Mouse (Mus musculus) c-Kit-positive CD71-positive TER-119-positive erythroid progenitor cells, embryonic 14.5 days (primary cell): ENCODE measurements around the gene Kcnd2.

Experiments used
- DNase-seq: peaks from one replicate; pipeline ENCODE4 v3.0.0-alpha.2; 2013; ENCODE audit warnings: low spot score

The Kcnd2 gene

DNA sequence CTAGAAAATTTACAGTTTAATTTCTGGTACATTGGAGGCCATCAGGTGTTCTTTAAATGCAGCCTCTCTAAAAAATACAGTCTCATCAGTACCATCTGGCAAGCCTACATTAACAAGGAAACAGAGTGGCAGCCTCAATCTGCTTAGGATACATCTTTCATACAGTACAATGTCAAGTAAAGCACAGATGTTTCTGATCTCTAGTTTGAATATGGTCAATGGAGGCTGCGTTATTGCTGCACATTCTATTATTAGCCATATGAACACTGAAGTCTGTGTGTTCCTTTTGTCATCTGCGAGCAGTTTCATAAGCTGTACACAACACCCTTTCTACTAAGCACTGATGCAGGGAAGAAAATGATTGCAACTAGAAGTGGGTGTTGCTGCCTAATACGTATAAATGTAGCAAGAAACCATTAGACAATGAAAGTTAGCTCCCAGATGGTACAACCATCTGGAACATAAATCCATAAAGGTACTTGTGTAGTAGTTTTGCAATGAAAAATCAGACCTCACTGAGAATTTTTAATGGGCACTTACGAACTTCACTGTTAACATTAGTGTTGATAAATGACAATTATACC is 209.0 kb downstream of the Kcnd2 start:
- no peak for DNase-seq

DNA sequence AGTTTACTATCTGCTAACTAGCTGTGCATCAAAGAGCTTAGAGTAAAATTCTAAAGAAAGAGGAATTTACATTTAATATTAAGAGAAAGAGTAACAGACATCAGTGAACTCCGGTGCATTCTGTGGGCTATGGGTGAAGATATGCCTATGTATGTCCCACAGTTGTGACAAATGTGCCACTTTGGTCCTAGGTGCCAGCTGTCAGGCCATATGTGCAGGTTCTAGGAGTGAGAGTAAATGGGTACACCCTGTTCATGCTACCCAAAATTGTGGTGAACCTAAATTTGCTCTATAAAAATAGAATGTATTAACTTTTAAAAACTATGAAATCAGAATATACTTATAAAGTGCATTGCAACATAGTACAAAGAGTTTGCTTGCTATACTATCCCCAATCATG is 215.8 kb downstream of the Kcnd2 start:
- DNase-seq, result no peak

DNA sequence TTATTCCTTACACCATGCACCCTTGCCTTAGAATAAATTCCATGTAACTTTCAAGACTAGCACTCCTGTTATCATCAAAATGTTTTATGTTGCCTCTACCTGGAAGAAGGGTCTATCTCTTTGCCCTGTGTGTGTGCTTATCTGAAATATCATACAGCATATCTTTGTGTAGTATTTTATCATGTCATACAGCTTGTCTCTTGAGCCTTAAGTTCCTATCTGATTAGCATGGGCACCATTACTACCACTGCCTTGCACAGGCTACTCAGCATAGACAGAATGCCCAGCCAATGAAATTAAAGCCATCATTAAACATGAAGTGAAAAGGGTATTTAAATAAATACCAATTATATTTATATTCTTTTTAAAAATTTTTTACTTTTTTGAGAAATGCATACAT is 249.4 kb downstream of the Kcnd2 start:
- DNase-seq, result no peak

- no peak for DNase-seq
Measured at GRCm38 (mm10) chr6:21471891-21472544, 256.7 kb downstream of the Kcnd2 start.

- no peak for DNase-seq
Measured at GRCm38 (mm10) chr6:21482714-21483113, 267.4 kb downstream of the Kcnd2 start.

DNA sequence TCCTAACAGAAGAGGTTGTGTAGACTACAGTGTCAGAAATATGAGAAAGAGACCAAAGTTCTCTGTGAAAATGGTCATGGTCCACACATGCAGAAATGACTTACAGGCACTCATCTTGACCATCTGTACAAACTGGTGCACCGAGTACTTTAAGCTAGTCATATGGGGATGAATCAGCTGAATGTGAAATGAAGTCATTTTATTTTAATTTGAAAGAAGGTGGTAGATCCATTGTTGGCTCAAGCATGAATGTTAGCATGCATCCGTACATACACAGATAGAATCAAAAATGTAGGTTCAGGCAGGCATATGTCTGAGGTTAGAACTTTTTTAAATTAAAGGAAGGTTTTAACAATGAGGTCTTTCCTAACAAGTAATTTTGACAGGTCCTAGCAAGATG is 273.2 kb downstream of the Kcnd2 start:
- DNase-seq, result no peak

- no peak for DNase-seq
Measured at GRCm38 (mm10) chr6:21502921-21503320, 287.6 kb downstream of the Kcnd2 start.

- DNase-seq, result no peak
Measured at GRCm38 (mm10) chr6:21510621-21511239, 295.4 kb downstream of the Kcnd2 start.

GRCm38 (mm10) chr6:21520351-21520750 is 305.0 kb downstream of the Kcnd2 start:
- DNase-seq, result no peak

DNA sequence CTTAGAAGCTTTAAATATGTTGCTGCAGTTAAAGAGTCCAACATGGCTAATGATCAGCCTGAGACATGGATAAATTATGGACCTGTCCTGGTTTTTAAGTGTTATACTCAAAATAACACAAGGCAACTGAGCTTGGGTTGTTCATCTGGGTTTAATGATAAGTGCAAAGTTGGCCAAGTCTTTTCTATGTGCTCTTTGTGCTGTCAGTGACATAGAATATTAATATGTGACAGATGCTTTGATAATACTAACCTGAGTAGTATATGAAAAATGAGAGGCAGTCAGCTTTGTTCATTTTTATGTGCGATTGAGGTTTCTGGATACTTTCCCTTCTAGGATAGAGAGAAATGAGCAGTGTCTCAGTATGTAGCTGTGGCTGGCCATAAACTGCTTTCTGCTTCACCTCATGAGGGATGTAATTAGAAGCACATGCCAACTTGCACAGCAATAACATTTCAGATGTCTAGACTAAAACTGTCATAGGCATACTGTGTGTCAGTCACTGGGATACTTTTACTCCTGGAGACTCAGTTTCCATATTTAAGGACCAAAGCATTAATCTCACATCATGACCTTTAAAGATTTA is 312.3 kb downstream of the Kcnd2 start:
- DNase-seq, result no peak

DNA sequence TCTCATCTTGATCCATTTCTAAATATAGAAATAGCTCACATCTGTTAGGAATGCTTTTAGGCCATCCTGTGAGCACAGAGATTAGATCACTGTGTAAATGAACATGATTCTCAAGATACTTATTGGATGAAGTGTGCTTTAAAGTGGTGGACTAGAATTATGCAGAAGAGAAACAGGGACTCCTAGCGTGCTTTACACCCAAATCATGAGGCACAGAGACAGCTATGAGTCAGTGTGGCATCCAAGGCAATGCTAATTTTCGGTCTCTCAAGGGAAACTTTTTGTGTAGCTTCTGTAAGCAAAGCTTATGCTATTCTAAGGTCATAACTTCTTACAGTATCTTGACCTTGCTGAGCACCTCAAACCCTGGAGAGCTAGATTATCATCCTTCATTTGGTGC is 318.7 kb downstream of the Kcnd2 start:
- no peak for DNase-seq

- DNase-seq, result no peak
Measured at GRCm38 (mm10) chr6:21534820-21535219, 319.5 kb downstream of the Kcnd2 start.

DNA sequence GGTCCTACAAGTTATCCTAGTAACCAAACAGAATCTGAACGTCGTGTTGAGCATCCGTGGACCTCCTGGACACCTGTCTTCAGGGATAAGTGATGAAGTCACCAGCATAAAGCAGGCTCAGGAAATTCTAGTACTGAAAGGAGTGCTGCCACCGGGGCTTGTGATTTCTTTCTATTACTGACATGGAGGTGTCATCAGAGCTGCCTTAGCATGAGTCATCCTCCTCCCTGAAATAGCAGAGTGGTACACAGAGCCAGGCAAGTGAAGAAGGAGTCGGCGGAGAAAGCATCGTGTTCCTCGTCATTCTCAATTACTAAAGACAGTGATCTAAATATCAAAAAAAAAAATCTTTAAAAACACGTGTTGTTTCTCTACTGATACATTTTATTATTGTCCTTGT is 336.2 kb downstream of the Kcnd2 start:
- no peak for DNase-seq

DNA sequence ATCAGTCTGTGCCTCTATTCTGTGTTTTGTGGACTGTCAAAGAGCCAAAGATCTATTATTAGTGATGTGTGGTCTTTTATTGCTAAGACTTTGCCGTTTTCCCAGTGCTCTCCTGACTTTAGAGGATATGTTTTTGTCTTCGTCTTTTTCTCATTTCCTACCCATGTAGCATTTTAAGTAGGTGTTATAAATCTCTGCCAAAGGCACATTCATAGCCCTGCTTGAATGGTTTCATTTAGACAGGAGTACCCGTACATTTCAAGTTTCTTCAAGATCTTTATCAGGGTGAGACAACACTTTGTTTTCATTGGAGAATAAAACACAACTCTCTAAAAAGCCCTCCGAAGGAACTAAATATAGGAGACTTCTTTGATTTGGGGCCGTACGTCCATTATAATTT is 355.7 kb downstream of the Kcnd2 start:
- no peak for DNase-seq

DNA sequence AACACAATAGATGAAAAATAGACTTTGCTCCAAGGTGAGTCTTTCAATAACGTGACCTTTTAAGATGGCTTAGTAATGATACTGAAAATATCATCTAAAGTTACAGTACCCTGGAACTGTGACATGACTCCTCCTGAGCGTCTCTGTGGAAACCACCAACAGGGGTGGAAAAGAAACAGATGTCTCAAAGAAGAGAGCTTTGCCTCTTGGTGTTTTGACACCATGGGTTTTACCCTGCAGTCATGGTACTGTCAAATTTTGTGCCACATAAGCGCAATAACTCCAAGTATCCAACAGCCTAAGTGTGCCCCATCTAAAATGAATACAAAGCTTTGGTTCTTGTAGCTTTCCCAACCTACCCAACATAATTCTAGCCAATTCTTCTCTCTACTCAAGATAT is 374.9 kb downstream of the Kcnd2 start:
- no peak for DNase-seq

GRCm38 (mm10) chr6:21597424-21597823 is 382.1 kb downstream of the Kcnd2 start:
- no peak for DNase-seq

DNA sequence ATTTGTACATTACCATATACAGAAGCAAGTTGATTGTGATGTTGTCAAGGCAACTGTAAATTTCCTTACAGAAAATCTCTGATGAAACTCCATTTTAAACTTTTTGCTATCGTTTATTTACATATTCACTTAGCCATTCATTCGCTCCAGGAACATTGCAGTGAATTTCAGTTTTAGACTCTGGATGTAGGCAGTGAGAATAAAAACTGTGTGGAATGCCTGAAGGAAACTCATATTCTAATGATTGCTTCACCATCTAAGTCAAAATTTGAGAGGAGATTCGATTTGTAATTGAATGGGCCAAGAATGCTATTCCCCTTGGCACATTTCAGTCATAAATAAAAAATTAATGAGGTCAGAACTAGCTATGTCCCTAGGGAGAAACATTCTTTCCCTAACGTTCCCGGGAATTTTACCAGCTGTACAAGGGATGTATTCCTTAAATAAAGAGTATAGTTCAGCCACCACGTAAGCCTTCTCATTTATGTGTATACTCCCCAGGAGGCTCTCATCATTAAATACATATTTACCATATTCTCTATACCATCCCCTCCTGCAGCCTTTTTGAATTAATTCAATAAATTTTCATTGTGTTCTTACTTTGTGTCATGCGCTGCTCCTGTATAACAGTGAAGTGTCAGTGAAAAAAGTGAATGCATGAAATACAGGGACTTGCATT is 394.2 kb downstream of the Kcnd2 start:
- DNase-seq, result no peak

- DNase-seq, result no peak
Measured at GRCm38 (mm10) chr6:21629989-21630388, 414.7 kb downstream of the Kcnd2 start.

- DNase-seq, result no peak
Measured at GRCm38 (mm10) chr6:21655681-21656080, 440.4 kb downstream of the Kcnd2 start.

DNA sequence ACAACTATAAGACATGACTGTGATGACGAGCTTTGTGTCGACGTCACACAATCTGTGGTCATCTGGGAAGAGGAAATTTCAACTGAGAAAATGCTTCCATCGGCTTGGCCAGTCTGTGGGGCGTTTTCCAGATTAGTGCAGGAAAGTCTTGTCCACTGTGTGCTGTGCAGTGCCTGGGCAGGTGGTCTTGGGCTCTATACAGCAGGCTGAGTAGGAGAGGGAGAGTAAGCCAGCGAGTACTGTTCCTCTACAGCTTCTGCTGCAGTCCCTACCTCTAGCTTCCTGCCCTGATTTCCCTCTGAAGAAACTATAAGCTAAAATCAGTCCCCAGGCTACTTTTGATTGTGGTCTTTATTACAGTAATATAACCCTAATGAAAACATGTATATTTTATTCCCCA is 448.8 kb downstream of the Kcnd2 start:
- no peak for DNase-seq

DNA sequence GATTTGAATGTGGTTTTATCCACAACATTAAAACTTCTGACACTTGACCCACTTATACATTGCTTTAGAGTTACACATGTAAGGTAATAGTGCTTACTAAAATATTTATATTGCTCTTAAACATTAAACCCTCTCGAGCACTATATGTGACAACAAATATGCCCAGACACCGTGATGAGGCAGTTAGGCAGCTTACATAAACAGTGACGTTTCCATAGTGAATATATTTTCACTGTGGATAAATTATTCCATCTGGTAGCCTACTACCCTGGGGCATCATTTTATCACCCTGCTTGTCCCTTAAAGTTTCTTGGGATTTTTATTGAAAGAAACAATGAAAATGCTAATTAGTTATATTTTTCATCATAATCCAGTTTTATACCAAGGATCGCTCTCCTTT is 449.3 kb downstream of the Kcnd2 start:
- DNase-seq, result no peak

- DNase-seq, result no peak
Measured at GRCm38 (mm10) chr6:21684252-21684651, 468.9 kb downstream of the Kcnd2 start.

DNA sequence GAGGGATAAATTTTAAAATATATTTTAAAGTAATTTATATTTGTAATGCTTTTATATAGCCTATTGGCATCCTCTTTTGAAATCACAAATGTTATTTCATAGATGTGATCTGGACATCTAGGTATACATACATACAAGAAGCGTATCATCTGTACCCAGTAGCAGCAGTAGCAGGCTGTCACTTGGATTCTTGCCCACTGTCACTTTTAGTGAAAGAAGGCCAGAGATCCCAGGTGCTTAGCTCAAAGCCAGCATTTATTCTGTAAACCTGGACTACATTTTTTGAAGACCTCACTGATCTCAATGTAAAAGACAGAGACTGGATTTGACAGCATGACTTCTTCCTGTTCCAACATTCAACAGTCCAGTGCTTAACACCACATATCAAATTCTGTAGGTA is 471.1 kb downstream of the Kcnd2 start:
- DNase-seq, result no peak
